Mouse (Mus musculus) 3134 (cell line): ENCODE results near the gene Oprl1.

Experiments used
- DNase-seq: peaks from one replicate; pipeline ENCODE4 v3.0.0-alpha.2; 2011; ENCODE audit warnings: low spot score; ENCODE audit not compliant: insufficient read length; ENCODE audit errors: extremely low read depth

Gene Oprl1

DNA sequence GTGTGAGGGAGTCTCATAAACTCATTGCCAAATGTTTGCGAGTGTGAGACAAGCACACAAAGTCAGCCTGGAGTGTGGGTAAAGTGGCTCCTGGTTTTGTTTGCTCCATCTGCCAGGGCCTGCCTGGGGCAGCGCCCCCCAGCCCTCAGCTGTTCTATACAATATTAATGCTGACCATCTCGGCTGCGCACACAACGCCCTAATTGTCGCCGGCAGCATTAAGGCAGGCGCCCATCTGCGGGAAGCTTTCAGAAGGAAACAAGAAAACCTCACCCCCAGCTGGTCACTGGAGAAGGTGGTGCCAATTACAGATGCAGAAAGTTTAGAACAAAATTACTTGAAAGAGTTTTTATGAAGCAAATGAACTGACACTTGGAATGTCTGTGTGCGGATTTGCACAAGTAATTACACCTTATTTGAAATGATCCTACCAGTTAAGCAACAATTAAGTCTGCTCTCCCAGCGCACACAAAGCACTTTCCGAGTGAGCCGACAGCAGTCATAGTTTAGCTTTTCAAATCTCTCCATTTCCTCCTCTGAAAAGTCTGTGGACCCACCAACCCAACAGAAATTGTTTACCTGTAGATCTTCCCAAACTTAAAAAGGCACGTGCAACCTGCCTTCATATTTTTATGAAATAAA lies 49.2 kb downstream of the Oprl1 start:
- no peak for DNase-seq

DNA sequence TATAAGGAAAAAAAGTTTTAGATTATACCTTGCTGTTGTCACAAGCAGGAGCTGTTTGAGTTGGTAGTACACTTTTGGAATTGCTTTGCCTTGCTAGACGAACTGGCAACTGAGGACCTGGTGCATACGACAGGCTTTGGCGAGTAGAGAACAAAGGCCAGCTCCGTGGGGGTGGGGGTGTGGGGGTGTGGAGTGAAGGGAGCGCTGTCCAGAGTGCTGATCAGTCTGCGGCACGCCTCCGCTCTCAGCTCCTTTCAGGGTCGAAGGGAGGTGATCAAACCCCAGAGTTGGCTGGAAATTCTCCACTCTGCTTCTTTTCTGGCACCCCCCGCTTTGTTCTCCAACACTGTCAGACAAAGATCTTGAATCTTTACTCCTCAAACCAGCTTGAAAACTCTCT lies 49.8 kb downstream of the Oprl1 start:
- DNase-seq = no peak

GRCm38 (mm10) chr2:181765251-181765650 lies 50.4 kb downstream of the Oprl1 start:
- no peak for DNase-seq

- no peak for DNase-seq
Observed at GRCm38 (mm10) chr2:181766672-181767557, 52.1 kb downstream of the Oprl1 start.

DNA sequence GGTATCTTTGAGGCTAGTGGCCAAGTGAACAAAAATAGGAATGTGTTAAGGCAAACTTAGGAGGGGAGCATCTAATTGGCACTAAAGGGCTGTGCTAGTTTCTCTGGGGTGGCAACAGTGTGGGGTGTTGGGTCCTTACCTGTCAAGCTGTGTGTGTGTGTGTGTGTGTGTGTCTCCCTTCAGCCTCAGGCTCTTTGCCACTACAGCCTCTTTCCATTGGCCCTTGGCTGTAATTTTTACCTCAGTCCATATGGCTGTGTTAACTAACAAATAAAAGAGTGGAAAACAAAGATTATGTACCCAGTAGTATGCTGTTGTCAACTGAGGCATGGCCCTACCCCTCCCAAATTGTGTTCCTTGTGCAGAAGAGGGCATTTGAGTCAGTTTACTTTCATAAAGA lies 53.6 kb downstream of the Oprl1 start:
- DNase-seq = no peak

DNA sequence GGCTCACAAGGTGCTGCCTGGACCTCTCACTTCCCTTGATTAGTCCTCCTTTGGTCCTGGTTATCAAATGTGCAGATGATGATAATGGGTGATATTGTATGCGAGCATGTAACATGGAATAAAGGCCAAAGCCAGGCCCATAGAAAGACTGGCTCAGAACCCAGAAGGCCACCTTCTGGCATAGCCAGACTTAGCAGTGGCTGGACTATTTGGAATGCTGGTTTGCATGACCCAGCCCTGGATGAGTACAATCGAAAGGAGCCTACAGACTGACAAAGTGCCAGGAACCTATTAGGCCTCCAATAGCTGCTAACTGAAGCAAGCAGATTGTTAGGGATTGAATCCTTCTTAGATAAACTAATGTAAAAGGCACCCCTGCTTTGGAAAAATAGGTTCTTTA lies 54.6 kb downstream of the Oprl1 start:
- DNase-seq = no peak
